24 mouse cellular contexts compared by ENCODE assay signal in the genomic region with DNA sequence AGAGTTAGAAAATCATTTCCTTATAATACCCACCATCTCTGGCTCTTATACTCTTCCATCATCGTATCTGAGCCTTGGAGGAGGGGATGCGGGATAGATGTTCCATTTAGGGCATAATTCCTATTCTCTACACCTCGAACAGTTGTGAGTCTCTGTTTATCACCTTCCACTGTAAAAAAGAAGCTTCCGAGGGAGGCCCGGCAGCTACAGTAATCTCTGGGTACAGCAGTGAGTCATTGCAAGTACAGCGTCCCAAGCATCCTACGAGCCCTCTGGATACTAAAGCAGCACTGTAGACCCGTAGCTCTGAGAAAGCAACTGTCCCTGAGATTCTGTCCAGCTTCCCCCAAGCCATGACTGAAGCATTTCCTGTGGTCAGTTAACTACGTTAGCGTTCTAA.
"Had no signal": no experiment of that assay in that cellular context is flagged by ENCODE, and none has a peak within 500 bp of the region (broad histone marks: within the 10 kb centered on the region; RNA-seq: fewer than 3 reads in every experiment).

No protein-coding gene starts in this region.

- H3K4me2 ChIP-seq: heart, embryonic 12.5 days; hindbrain, embryonic 13.5 days; hindbrain, embryonic 15.5 days; kidney, embryonic 15.5 days; limb, embryonic 13.5 days; limb, embryonic 15.5 days; liver, embryonic 12.5 days had no signal

- DNase-seq: forebrain, postnatal 0 days; gastrocnemius, postnatal 14 days; gastrocnemius, postnatal 36 days; heart, adult 18-20 months; heart, postnatal 10 days; heart, postnatal 36 days; kidney, adult 11 months; kidney, adult 2 months; kidney, adult 9 months; kidney, postnatal 14 days; kidney, postnatal 36 days; left cerebral cortex, postnatal 4 days had no signal

- H3K9me3 ChIP-seq: heart, embryonic 10.5 days; heart, embryonic 12.5 days; hindbrain, embryonic 13.5 days; hindbrain, embryonic 15.5 days; kidney, embryonic 15.5 days; limb, embryonic 13.5 days; limb, embryonic 15.5 days; liver, embryonic 12.5 days had no signal

- H3K27ac ChIP-seq: heart, embryonic 10.5 days; hindbrain, embryonic 13.5 days; hindbrain, embryonic 15.5 days; hindbrain, postnatal 0 days; kidney, embryonic 15.5 days; kidney, postnatal 0 days; limb, embryonic 13.5 days; limb, embryonic 15.5 days; liver, embryonic 12.5 days; liver, embryonic 14.5 days had no signal

- ATAC-seq: forebrain, postnatal 0 days; hindbrain, postnatal 0 days; intestine, embryonic 16.5 days; liver, embryonic 12.5 days had no signal

- H3K4me3 ChIP-seq: heart, embryonic 10.5 days; heart, embryonic 12.5 days; hindbrain, embryonic 13.5 days; hindbrain, embryonic 15.5 days; kidney, embryonic 15.5 days; limb, embryonic 13.5 days; limb, embryonic 15.5 days; liver, embryonic 12.5 days had no signal

- H3K36me3 ChIP-seq: heart, embryonic 12.5 days; hindbrain, embryonic 13.5 days; hindbrain, embryonic 15.5 days; limb, embryonic 15.5 days had no signal

- H3K9ac ChIP-seq: forebrain, postnatal 0 days; heart, embryonic 12.5 days; hindbrain, embryonic 13.5 days; hindbrain, embryonic 15.5 days; kidney, embryonic 15.5 days; limb, embryonic 13.5 days; limb, embryonic 15.5 days; liver, embryonic 12.5 days; liver, embryonic 14.5 days had no signal

- H3K27me3 ChIP-seq: heart, embryonic 12.5 days; hindbrain, embryonic 13.5 days; hindbrain, embryonic 15.5 days; kidney, embryonic 15.5 days; limb, embryonic 13.5 days; limb, embryonic 15.5 days; liver, embryonic 12.5 days had no signal
